Mouse (Mus musculus): ENCODE data around the gene Rab11fip3.

DNA sequence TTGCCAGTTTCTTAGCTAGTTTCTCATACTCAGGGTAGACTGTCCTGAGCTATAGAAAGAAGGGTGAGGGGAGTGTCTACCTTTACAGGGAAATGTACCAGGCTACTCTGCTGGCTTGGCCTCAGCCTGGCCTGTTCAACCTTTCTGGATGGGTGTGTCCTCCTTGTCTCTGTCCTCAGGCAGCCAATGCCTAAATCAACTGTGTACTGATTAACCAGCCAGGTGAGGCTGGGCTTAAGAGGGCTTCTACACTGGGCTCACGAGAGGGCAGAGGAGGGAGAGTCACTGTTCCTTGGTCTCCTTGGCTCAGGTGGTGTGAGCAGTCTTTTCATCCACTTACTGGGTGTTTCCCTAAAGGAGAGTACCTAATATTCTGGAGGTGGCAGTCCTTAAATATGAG lies 101.2 kb downstream of the Rab11fip3 start:
- TF ChIP-seq CTCF (IDR thresholded peaks at IDR 0.05; ENCODE audit: borderline replicate concordance, control insufficient read depth, extremely low read depth, insufficient read depth, low read length, poor library complexity) (no peak), POLR2A (IDR thresholded peaks at IDR 0.05; ENCODE audit: control insufficient read depth, extremely low read depth, insufficient read depth, low read length, poor library complexity) (no peak)
